Mouse (Mus musculus) granulocyte monocyte progenitor cell, adult 5-6 weeks (primary cell): ENCODE data around the gene Mx1. TPM values are rescaled to one million over a fixed set of nuclear protein-coding genes. Genes with fewer than 3 reads are reported as not detected.

ENCODE experiments used
- ATAC-seq: replicated peaks from 2 replicates; pipeline ENCODE4 v1.8.0; 2016; ENCODE audit warnings: mild to moderate bottlenecking, moderate TSS enrichment, inconsistent platforms; ENCODE audit not compliant: poor library complexity, severe bottlenecking
- total RNA-seq, 2 experiments: library from RNA; stranded (forward) in 1 of 2; stranded (reverse) in 1 of 2; fragments of 200-712, 200-1000 nt in 1 of 2; fragments of >200 nt in 1 of 2; fragmentation: Nextera tagmentation in 1 of 2; gene quantifications; 2 replicates each; pipeline ENCODE4 v1.2.3; 2014 to 2017

Gene Mx1
- 0.73 and 6.5 TPM in 2 replicates for total RNA-seq (2014; fragmentation: Nextera tagmentation)
- 1.3 and 2.2 TPM in 2 replicates for total RNA-seq (2017)

- ATAC-seq: peak; percentile 93
These were observed at the start of gene Mx1 for GRCm38 (mm10) chr16:97462481-97463181. Gene Mx1 (minus strand): TSS chr16:97462907.

GRCm38 (mm10) chr16:97512347-97512751, 49.6 kb upstream of the Mx1 start:
- peak; percentile 54 for ATAC-seq

- ATAC-seq: peak; percentile 45
These were observed 48.8 kb upstream of the Mx1 start for GRCm38 (mm10) chr16:97511495-97511894.

- peak; percentile 41; the same call in 1 of the 2 replicates for ATAC-seq
These were observed 48.1 kb upstream of the Mx1 start for GRCm38 (mm10) chr16:97510849-97511248.

GRCm38 (mm10) chr16:97507783-97508182, 45.1 kb upstream of the Mx1 start:
- ATAC-seq: no peak

- ATAC-seq: no peak
These were observed 42.1 kb upstream of the Mx1 start for GRCm38 (mm10) chr16:97504793-97505192.

- peak; percentile 55 for ATAC-seq
These were observed 41.1 kb upstream of the Mx1 start for GRCm38 (mm10) chr16:97503849-97504248.

GRCm38 (mm10) chr16:97500901-97501300, 38.2 kb upstream of the Mx1 start:
- ATAC-seq: no peak

- ATAC-seq: no peak
These were observed 36.7 kb upstream of the Mx1 start for GRCm38 (mm10) chr16:97499450-97499849.

GRCm38 (mm10) chr16:97498139-97498538, 35.4 kb upstream of the Mx1 start:
- no peak for ATAC-seq

GRCm38 (mm10) chr16:97497682-97498081, 35.0 kb upstream of the Mx1 start:
- ATAC-seq: no peak

GRCm38 (mm10) chr16:97496026-97496425, 33.3 kb upstream of the Mx1 start:
- ATAC-seq: no peak

- no peak for ATAC-seq
These were observed 29.7 kb upstream of the Mx1 start for GRCm38 (mm10) chr16:97492369-97492768.

- peak; percentile 88 for ATAC-seq
These were observed 15.9 kb upstream of the Mx1 start for GRCm38 (mm10) chr16:97478655-97479054.

- ATAC-seq: peak; percentile 46
These were observed 13.8 kb upstream of the Mx1 start for GRCm38 (mm10) chr16:97476524-97476923.

- ATAC-seq: no peak
These were observed 12.9 kb upstream of the Mx1 start for GRCm38 (mm10) chr16:97475581-97475980.

- no peak for ATAC-seq
These were observed 12.0 kb upstream of the Mx1 start for GRCm38 (mm10) chr16:97474671-97475070.

GRCm38 (mm10) chr16:97467993-97468791, 5.5 kb upstream of the Mx1 start:
- ATAC-seq: peak; percentile 68

- ATAC-seq: no peak
These were observed 4.8 kb upstream of the Mx1 start for GRCm38 (mm10) chr16:97467472-97467871.

GRCm38 (mm10) chr16:97466182-97466957, 3.7 kb upstream of the Mx1 start:
- no peak for ATAC-seq

GRCm38 (mm10) chr16:97461271-97461670, 1.4 kb downstream of the Mx1 start:
- no peak for ATAC-seq
